Mouse (Mus musculus) cerebellum, postnatal 25 days (tissue): Measurements from ENCODE around the gene Msl3.
"Not testable (repeated sequence)": the region's sequence is repeated elsewhere in the genome, so short reads cannot be mapped to it uniquely, and the experiment has no call there.

Experiments
- DNase-seq, 2 experiments: peaks; one replicate each; pipeline ENCODE4 v3.0.0; 2021; ENCODE audit warnings: mixed read lengths in 2 of 2

Gene Msl3

GRCm38 (mm10) chrX:168673525-168674406, at the start of gene Msl3:
Gene Msl3 (minus strand): TSS chrX:168673898.
- peak; percentile 87 to 94 for DNase-seq

GRCm38 (mm10) chrX:168717969-168718368, 44.3 kb upstream of the Msl3 start:
- DNase-seq = peak in 1 of 2 experiments; percentile 1

- DNase-seq = peak in 1 of 2 experiments; percentile 31
These were observed 787 bp upstream of the Msl3 start for GRCm38 (mm10) chrX:168674407-168674962.

- no peak for DNase-seq
These were observed 679 bp downstream of the Msl3 start for GRCm38 (mm10) chrX:168672913-168673524.

GRCm38 (mm10) chrX:168672425-168672824, 1.3 kb downstream of the Msl3 start:
- peak; percentile 51 to 64 for DNase-seq

GRCm38 (mm10) chrX:168663982-168664689, 9.6 kb downstream of the Msl3 start:
- peak in 1 of 2 experiments; percentile 5 for DNase-seq

GRCm38 (mm10) chrX:168660236-168660635, 13.5 kb downstream of the Msl3 start:
- no peak for DNase-seq

- DNase-seq = not testable (repeated sequence)
These were observed 13.9 kb downstream of the Msl3 start for GRCm38 (mm10) chrX:168659803-168660202.

- no peak for DNase-seq
These were observed 14.4 kb downstream of the Msl3 start for GRCm38 (mm10) chrX:168659275-168659674.

- DNase-seq = no peak
These were observed 15.9 kb downstream of the Msl3 start for GRCm38 (mm10) chrX:168657795-168658194.

GRCm38 (mm10) chrX:168649336-168649735, 24.4 kb downstream of the Msl3 start:
- DNase-seq = no peak

- DNase-seq = no peak
These were observed 26.0 kb downstream of the Msl3 start for GRCm38 (mm10) chrX:168647746-168648145.

- DNase-seq = no peak
These were observed 30.2 kb downstream of the Msl3 start for GRCm38 (mm10) chrX:168643451-168643850.

GRCm38 (mm10) chrX:168639556-168640356, 33.9 kb downstream of the Msl3 start:
- DNase-seq = peak; percentile 55 to 74
